Mouse (Mus musculus): ENCODE measurements around the gene Ephb3.

Gene Ephb3

DNA sequence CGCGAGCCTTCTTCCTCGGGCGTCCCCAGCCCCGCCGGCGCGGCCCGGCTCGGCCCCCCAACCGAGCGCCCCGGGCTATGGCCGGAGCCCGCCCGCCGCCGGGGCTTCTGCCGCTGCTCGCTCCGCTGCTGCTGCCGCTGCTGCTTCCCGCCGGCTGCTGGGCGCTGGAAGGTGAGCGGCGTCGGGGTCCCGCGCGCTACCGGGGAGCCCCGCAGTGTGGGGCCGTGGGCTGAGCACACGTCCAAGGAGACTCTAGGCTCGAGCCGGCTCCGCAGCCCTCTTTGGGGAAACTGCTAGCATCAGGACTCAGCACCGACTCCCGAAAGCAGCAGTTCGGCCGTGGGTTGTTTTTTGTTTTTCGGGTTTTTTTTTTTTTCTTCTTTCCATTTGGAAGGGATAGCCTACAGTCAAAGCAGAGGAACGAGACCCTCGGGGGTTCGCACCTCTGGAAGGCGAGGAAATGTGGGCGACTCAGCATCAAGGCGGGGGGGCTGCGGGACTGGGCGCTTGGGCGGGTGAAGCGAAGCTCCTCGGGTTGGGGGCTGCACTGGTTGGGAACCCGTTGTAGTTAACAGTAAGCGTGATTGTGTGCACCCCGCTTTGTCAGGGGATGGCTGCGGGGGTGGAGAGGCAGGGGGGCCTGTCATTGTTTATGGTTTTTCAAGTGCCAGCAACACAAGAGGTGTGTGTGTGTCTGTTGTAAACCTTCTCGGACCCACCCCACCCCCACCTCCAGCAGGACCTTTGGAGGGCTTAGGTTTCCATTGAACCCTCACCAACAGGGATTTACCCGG lies 735 bp downstream of the Ephb3 start:
- ATAC-seq (ENCODE audit: low TSS enrichment), result no peak; the same call in 1 of the 2 replicates

DNA sequence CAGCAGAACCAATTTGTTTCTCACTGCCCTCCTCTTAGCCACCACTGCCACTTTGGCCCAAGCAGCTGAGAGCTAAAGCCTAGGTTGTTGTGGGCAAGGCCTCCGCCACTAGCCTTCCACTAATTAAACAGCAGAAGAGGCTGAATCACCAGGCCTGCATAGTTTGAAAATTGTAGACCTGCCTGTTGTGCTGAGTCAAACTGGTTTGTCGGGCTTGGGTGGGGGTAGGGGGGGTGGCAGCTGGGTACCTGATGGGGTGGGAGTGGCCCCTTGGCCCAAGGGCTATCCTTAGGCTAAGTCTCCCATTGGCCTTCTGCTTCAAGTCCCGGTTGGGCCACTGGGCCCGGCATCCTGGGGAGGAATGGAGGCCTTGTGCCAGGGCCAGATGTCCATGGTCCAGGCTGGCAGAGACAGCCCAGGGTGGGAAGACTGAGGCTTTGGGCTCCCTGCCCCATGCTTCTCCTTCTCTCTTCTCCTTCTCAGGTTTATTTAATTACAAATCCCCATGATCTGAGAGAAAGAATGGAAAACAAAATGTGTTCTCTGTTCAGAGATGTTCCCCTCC lies 3.5 kb downstream of the Ephb3 start:
- ATAC-seq (ENCODE audit: low TSS enrichment), result no peak

DNA sequence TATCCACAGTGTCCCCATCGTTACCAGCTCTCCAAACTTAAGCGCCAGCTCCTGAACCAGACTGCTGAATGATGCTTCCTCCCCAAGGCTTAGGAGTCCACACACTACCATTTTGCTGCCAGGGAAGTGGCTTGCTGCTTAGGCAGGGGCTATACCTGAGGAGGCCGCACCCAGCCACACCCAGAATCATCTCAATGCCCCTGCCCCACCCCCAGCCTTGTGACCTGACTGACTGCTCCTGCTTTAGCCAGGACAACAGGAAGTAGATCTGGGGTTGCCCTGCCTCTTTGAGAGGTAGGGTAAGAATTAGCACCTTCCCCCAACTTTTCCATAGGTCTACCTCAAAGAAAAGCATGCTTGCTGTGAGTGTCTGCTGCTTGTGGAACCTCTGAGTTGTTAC lies 4.7 kb downstream of the Ephb3 start:
- no peak for ATAC-seq (ENCODE audit: low TSS enrichment)

DNA sequence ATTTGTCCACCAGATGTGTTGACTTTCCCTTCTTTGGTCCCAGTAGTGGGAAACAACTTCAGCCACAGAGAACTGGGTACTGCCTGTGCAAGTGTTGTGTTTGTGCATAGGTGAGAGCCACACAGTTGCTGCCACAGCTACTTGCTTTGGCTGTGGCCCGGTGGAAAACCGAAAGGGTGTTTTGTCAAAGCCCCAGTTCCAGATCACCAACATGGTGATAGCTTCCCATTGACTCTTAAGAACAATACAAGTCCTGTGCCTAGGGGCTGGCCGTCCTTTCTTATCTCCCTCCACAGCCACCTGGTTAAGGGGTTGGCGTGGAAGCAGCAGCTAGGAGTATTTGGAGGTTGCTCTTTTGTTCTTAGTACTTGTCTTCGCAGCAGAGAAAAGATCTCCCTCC lies 5.6 kb downstream of the Ephb3 start:
- ATAC-seq (ENCODE audit: low TSS enrichment), result no peak

DNA sequence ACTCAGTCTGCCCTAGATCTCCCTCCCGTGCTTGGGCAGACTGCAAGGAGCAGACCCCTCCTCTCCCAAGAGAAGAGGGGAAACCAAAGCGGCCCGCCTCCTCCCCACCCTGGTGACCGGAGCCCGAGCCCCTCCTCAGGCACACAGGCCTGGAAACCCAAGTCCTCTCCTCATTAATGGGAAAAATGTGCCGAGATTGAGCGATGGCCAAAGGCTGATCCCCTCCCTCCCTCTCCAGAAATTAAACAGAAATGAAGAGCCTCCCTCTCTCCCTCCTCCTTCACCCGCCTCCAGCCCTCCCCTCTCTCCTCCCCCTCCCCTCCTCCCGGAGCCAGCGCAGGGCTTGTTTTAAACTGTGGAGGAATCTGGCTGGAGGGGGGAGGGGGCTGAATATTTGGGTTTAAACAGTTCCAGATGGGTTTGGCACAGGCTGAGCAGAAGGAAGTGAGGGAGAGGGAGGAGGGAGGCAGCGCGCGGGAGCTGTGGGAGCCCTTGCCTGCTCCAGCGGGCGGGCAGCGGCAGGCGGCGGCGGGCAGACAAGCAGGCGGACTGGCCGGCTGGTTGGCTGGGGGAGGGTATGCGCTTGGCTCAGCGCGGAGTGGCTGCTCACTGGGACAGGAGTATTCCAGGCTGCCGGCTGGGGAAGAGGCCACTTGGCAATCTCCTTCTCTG lies 6.2 kb downstream of the Ephb3 start:
- peak; percentile 73 for ATAC-seq (ENCODE audit: low TSS enrichment)

DNA sequence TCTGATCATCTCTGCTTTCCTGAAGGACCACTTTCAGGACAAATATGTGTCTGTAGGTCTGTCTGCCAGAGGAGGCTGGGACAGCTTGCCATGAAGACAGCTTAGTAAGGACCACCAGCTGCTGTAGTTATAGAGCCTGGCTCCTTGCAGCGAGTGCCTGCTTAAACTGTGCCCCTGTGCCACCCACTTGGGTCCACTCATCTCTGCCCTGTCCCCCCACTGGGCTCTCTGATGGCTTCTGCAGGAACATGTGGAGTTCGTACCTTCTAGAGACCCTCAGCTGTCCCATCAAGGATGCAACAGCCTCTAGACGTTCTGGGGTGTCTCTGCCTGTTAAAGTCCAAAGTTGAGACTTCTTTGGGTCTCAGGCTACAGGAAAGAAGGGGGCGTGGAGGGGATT lies 6.9 kb downstream of the Ephb3 start:
- no peak for ATAC-seq (ENCODE audit: low TSS enrichment)

DNA sequence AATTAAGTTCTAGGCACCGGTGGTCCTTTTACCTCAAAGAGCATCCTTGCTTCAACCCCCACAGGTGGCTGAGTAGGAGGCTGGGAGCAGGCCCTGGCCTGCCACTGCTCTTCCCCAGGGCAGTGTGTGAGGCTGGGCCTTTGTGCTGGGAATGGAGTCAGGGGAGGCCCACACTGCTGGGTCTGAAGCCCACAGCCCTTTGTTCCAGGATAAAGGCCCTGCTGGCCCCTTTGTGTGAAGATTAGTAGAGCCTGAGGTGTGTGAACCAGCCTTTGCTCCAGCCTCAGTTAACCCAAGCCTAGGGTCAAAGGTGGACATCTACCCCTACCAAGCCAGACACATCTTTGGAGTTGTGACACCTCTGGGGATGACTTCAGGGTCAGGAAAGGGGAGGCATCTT lies 7.8 kb downstream of the Ephb3 start:
- no peak for ATAC-seq (ENCODE audit: low TSS enrichment)

DNA sequence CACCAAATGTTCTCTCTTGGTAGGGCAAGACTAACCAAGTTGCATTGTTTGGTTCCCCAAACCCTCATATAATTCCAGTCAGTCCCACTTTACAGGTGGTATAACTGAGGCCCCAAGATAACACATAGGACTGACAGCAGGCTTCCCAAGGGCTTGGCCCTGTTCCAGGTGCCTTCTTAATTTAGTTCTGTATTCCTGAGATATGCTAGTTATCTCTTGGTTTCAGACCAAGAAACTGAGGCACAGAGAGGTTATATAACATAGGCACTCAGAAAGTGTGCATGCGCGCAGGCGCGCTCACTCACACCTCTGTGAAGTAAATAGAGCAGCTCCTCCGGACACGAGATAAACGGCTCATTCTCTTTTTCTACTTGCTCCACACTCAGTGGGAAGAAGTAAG lies 9.4 kb downstream of the Ephb3 start:
- no peak for ATAC-seq (ENCODE audit: low TSS enrichment)

DNA sequence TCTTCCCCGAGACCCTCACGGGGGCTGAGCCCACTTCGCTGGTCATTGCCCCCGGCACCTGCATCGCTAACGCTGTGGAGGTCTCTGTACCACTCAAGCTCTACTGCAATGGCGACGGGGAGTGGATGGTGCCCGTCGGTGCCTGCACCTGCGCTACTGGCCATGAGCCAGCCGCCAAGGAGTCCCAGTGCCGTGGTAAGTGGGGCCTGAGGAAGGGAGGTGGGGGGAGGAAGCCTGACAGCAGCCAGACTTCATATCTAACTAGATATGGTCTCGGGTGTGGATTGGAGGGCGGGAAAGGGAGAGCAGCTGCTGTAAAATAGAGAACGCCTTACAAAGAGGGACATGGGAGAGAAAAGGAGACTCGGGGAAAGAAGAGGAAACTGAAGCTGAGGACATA lies 10.2 kb downstream of the Ephb3 start:
- no peak for ATAC-seq (ENCODE audit: low TSS enrichment)

DNA sequence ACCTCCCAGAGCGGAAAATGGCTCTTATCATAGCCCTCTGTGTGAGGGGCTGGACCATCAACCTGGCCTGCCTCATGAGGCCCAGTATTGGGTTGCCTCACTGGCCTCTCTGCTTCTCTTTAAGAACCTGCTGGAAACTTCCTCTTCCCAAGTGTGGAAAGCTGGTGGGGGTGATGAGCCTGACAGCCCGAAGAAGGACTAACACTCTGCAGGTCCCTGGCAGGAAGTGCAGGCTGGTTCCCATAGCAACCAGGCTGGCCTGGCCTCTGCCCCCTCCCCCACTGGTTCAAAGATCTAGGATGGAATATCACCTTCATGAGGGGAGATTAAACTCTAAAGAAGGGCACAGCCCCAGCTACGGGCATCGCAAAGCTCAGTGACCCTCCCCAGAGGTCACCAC lies 11.5 kb downstream of the Ephb3 start:
- ATAC-seq (ENCODE audit: low TSS enrichment), result no peak

DNA sequence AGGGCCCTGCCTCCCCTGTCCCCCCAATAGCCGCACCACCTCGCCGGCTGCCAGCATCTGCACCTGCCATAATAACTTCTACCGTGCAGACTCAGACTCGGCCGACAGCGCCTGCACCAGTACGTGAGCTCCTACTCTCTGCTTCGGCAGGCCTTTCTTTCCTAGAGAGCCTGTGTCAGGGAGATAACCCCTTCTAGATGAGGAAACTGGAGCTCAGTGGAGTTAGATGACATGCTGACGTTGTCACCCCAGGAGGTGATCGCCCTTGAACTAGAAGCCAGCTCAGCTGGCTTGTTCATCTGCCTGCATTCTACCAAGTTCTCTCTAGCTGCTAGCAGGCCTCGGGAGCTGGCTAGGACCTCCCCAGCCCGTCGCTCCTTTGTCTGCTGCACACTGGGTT lies 12.7 kb downstream of the Ephb3 start:
- ATAC-seq (ENCODE audit: low TSS enrichment), result no peak

DNA sequence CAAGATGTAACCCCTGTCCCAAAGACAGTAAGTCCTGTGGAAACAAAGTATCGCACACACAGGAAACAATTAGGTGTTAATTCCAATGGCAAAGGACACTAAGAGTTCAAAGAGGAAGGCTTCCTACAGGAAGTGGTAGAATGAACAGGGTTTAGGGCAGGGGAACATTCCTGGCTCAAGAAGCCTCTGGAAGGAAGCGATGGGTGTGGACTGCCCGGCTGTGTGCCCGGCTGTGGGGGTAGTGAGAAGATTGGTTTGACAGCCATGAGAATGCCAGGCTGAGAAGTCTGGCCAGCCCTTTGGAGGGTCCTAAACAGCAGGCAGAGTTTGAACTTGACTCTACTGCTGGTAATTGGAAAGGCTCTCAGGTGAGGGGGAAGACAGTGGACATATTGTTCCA lies 15.1 kb downstream of the Ephb3 start:
- ATAC-seq (ENCODE audit: low TSS enrichment), result no peak

DNA sequence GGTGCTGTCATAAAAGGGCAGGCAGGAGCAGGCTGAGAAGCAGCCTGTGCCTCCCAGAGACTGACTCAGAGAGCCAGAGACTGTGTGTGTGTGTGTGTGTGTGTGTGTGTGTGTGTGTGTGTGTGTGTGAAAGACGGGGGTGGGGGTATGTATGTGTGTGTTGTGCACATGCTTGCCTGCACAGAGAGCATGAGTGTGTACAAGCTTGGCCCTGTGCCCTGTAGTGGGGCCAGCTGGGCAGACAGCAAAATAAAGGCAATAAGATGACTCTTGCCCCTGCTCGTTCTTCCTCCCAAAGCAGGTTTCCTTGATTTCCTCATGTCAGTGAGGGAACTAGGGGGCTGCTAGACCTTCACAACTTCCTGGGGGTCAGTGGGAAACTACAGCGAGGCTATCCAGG lies 18.5 kb downstream of the Ephb3 start:
- ATAC-seq (ENCODE audit: low TSS enrichment), result no peak

DNA sequence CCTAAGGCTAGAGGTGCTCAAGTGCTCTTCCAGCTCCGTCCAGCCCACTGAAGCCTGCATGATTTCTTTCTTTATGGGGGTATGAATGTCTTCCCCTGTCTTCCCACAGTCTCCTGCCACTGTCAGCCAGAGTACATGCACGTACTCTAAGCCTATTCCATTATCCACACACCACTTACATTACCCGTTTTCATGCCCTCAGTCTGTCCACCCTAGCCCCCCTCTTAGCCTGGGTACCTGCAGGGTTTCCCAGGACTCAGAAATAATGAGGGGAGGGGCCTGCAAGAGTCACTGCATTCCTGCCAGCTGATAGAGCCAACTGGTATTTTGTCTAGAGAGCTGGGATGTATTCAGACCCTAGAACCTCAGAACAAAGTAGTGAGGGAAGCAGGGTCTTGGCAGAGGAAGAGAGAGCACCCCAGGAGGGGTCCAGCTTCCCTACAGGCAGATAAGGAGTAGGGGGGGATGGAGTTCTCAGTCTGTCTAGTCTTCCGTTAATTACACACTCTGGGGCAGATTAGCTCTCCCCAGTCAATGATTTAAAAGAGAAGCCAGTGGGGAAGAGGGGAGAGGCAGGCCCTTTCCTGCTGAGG lies 20.2 kb downstream of the Ephb3 start:
- no peak for ATAC-seq (ENCODE audit: low TSS enrichment)

DNA sequence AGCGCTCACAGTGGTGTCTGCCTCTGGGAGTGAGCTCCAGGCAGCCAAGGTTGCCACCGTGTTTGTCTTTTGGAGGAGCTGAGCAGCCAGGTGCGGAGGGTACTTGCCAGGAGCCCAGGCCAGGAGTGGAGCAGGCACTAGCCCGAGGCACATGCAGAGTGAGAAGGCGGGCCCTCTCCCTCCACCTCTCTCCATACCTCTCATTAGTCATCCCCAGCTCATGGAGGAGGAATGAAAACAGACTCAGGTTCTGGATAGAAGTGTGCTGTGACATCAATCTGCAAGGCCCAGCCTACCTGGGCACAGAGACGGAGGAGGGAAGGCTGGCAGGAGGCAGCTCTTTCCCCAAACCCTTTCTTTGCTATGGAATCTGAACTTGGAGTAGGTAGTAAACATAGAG lies 22.1 kb downstream of the Ephb3 start:
- ATAC-seq (ENCODE audit: low TSS enrichment), result peak; percentile 31; the same call in 1 of the 2 replicates

DNA sequence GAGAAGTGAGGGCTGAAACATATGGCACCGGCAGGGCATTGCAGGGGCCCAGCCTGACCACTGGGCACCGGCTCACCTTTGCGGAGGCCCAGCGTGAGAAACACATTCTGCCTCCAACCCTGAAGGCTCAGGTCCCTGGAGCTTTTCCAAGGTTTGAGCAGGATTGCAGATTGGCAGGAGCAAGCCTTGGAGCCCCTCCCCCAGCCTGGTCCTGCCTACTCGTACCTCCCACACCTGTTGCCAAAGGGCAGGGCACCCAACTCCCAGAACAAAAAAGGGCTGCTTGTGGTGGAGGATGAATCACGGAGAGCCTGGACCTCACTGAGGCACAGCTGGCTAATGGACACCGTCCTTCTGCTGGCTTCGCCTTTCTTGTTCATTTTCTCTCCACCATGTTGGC lies 30.6 kb downstream of the Ephb3 start:
- ATAC-seq (ENCODE audit: low TSS enrichment), result no peak

DNA sequence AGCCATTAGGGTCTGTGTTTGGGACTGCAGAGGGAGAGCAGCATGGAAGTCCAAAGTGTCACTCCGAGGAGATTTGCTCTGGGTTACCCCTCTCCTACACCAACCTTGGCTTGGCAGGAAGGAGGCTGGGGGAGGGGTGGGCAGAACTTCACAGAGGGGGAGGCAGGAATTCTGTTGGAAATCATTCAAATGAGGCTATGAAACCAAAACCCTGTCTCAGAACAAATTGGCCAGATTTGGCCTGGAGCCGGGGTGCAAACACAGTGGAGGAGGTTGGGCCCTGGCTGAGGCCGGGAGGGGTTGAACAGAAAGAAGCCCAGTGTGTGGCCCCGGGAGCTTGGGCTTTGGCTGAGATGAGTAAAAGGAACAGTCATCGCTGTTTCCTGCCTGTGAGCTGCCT lies 34.2 kb downstream of the Ephb3 start:
- ATAC-seq (ENCODE audit: low TSS enrichment), result 0 out of 2 replicates have a peak, but pooled peaks have one; percentile 34

DNA sequence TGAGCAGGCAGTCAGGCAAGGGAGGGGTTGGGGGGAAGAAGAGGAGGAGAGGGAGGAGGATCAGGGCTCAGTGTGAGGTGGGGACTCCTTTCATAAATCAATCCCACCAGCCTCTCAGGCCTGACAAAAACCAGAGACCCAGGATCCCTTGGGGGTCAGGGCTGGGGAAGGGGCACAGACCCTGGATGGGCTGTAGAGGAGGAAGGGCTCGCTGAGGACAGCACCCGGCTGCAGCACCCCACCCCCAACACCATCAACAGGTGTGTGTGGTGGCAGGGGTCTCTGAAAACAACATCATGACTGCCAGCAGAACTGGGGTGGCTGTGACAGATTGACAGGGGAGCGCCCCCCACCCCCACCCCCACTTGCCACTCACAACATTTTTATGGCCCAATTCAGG lies 36.0 kb downstream of the Ephb3 start:
- no peak for ATAC-seq (ENCODE audit: low TSS enrichment)

DNA sequence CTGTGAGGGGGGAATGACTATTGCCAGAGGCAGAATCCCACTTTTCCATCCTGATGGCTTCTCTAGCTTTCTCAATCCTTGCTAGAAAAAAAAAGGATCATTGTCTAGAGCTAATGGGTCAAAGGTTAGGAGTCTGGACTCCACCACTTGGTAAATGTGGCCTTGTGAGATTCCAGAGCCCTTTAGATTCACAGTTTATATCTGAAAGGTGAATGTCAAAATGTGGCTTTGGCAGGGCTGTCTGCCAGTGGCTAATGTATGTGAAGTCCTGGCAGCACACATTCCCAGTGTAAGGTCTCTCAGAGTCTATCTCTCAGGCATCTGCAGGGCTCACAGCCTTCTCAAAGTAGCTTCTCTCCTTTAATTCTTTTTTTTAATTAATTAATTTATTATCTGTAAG lies 36.5 kb downstream of the Ephb3 start:
- no peak for ATAC-seq (ENCODE audit: low TSS enrichment)

DNA sequence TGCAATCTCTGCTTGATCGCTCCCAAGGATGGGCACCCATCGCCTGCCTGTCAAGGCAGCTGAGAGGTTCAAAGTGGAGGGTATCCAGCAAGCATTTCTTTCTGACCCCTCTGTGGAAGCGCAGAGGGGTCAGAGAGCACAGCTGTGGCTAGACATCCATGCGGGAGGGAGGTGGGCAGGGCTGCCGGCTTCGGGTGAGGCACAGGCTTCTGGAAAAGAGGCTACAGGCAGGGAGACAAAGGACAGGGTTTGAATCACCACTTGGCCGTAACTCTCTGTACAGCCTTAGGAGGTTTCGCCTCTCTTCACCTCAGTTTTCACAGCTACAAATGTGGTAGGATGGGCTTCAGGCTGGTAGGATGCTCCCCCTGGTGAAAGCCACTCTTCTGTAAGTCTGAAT lies 38.4 kb downstream of the Ephb3 start:
- no peak for ATAC-seq (ENCODE audit: low TSS enrichment)

DNA sequence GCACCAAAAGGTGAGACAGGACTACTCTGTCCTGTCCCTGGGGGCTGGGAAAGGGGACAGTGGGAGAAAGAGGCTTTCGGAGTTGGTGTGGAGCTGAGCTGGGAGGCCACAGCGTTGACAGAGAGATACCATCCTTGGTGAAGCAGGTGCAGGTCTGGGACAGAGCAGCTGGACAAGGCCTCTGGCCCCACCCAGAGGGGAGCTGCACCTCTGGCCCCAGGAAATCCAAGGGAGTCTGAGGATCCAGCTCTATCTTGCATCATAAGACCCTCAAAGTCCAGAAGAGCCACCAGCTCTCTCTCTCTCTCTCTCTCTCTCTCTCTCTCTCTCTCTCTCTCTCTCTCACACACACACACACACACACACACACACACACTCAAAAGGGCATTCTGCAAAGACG lies 40.2 kb downstream of the Ephb3 start:
- ATAC-seq (ENCODE audit: low TSS enrichment), result no peak

DNA sequence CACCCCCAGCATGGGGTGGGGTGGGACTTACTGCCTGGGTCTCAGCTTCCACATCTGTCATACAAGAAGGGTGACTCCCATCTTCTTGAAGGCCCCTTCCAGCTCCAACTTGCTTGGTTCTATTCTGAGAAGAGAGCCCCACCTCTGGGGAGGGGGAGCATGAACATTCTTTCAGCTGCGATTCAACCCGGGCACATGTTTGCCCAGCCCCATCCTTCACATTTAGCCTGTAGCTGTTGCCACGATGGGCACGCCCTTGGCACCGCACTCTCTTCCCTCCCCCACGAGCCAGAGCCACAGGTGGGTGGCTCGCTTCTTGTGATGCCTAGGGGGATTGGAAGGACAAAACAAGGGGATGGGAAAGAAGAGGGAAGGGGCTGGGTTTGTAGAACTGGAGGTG lies 40.8 kb downstream of the Ephb3 start:
- ATAC-seq (ENCODE audit: low TSS enrichment), result no peak

DNA sequence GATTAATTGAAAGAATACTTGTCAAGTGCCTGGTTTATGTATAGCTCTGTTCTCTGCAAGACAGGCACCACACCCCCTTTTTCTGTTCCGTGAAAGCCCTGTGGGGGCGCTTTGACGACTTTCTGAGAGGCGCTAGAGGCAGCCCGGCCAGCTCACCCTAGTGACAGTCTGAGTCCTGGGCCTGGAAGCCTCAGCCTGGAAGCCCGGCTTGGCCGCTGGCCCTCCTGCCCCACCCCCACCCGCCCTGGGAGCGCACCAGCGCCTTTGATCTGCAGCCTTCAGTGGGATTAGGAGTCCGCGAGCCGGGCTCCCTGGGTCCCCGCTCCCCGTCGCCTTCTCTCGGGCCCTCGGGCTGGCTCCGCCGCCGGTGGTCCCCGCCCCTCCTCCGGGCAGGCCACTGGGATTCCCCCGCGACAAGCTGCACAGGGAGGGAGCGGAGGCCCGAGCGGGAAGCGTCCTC lies 41.4 kb downstream of the Ephb3 start:
- peak; percentile 90 for ATAC-seq (ENCODE audit: low TSS enrichment)

All from frontal cortex, adult (tissue).